Mouse (Mus musculus): ENCODE data around the gene Dgkg. TPM values are rescaled to one million over a fixed set of nuclear protein-coding genes. Genes with fewer than 3 reads are reported as not detected.
A peak's percentile ranks its signal among the peaks of the same experiment; 100 is the strongest.

The Dgkg gene
- polyA plus RNA-seq, 1 experiment, result 44.3 TPM

- no peak for DNase-seq
- TF ChIP-seq POLR2A (IDR thresholded peaks at IDR 0.05; ENCODE audit: borderline replicate concordance, insufficient read depth, low read length) (no peak), CTCF (IDR thresholded peaks at IDR 0.05; ENCODE audit: borderline replicate concordance, insufficient read depth, low read depth, low read length) (no peak)
- WGBS, result 66% methylated on average over 9 of the region's 9 CpGs
- H3K27ac ChIP-seq (ENCODE audit: insufficient read depth, low read length), result no peak overlapping the region
- H3K4me3 ChIP-seq (replicated peaks; ENCODE audit: insufficient read depth, low read depth, low read length), result no peak overlapping the region
- H3K27me3 ChIP-seq (ENCODE audit: control insufficient read depth, insufficient read depth, low read length), result no peaks in the 10 kb centered on the region
- H3K4me1 ChIP-seq (ENCODE audit: control insufficient read depth, insufficient read depth, low read length), result no peaks in the 10 kb centered on the region; the same call in 1 of the 2 replicates
Measured at GRCm38 (mm10) chr16:22613186-22614073, 43.6 kb downstream of the Dgkg start.

DNA sequence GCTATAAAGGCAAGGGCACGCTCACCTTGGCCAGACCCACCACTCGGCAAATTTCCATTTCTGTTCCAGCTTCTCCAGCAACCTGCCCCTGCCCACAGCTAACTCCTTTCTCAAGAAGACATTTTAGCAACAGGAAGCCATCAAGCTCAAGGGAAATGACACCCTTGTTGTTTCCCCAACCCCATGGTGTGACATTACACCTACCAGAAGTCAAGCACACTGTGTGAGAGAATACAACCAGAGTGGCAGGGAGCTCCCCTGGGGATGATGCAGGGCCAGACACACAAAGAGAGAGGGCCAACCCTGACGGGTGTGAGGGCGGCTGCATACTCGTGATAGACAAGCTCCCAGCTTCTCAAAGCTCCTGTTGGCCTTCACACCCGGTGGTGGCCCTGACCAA is 49.0 kb downstream of the Dgkg start:
- no peaks in the 10 kb centered on the region for H3K27me3 ChIP-seq (ENCODE audit: control insufficient read depth, insufficient read depth, low read length)
- DNase-seq, result peak in 1 of 2 experiments; percentile 7
- H3K27ac ChIP-seq (ENCODE audit: insufficient read depth, low read length), result no peak overlapping the region
- H3K4me1 ChIP-seq (ENCODE audit: control insufficient read depth, insufficient read depth, low read length), result no peaks in the 10 kb centered on the region; the same call in 1 of the 2 replicates
- H3K4me3 ChIP-seq (replicated peaks; ENCODE audit: insufficient read depth, low read depth, low read length), result no peak overlapping the region
- no peak for TF ChIP-seq POLR2A (IDR thresholded peaks at IDR 0.05; ENCODE audit: borderline replicate concordance, insufficient read depth, low read length)
- no peak for TF ChIP-seq CTCF (IDR thresholded peaks at IDR 0.05; ENCODE audit: borderline replicate concordance, insufficient read depth, low read depth, low read length)
- 43% methylated on average over 6 of the region's 6 CpGs for WGBS

DNA sequence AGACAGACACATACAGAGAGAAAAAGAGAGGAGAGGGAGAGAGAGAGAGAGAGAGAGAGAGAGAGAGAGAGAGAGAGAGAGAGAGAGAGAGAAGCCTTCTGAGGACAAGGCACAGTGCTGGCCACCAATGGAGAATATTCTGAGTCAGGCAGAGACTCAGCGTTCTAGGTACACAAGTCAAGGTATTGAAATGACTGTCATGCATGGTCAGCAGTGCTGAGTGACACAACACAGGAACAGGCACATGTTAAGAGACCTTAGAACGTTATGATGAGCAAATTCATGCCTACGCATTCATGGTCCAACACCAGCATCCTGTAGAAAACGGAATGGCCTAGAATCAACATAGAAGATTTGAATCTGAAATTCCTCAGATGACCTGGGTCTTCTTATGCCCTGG is 50.0 kb downstream of the Dgkg start:
- no peak overlapping the region for H3K4me3 ChIP-seq (replicated peaks; ENCODE audit: insufficient read depth, low read depth, low read length)
- 86% methylated on average over 4 of the region's 4 CpGs for WGBS
- H3K4me1 ChIP-seq (ENCODE audit: control insufficient read depth, insufficient read depth, low read length), result no peaks in the 10 kb centered on the region; the same call in 1 of the 2 replicates
- no peak overlapping the region for H3K27ac ChIP-seq (ENCODE audit: insufficient read depth, low read length)
- no peak for TF ChIP-seq CTCF (IDR thresholded peaks at IDR 0.05; ENCODE audit: borderline replicate concordance, insufficient read depth, low read depth, low read length)
- no peak for TF ChIP-seq POLR2A (IDR thresholded peaks at IDR 0.05; ENCODE audit: borderline replicate concordance, insufficient read depth, low read length)
- no peaks in the 10 kb centered on the region for H3K27me3 ChIP-seq (ENCODE audit: control insufficient read depth, insufficient read depth, low read length)
- DNase-seq, result no peak

DNA sequence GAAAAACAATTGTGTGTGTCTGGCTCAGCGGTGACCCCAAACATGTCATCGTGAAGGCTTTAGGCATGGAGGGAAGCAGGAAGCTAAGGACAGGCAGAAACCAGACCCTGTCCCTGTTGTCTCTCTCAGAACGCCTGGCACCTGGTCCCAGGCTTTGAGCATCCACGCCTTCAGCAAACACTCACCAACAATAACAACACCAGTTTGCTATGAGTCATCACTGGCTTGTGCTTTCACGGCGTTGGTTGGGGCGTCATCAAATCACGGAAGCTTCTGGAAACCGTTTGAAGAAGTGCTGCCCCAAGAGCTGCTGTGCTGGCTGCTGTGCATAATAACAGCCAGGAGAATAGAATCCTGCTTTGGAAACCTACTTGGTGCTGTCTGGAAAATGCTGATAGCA is 54.6 kb downstream of the Dgkg start:
- Histone ChIP-seq H3K27me3 (ENCODE audit: control insufficient read depth, insufficient read depth, low read length) (no peaks in the 10 kb centered on the region), H3K4me3 (replicated peaks; ENCODE audit: insufficient read depth, low read depth, low read length) (no peak overlapping the region), H3K27ac (ENCODE audit: insufficient read depth, low read length) (no peak overlapping the region), H3K4me1 (ENCODE audit: control insufficient read depth, insufficient read depth, low read length) (peaks cover 15% of the 10 kb centered on the region)
- 85% methylated on average over 9 of the region's 9 CpGs for WGBS
- no peak for DNase-seq
- TF ChIP-seq POLR2A (IDR thresholded peaks at IDR 0.05; ENCODE audit: borderline replicate concordance, insufficient read depth, low read length), result no peak
- TF ChIP-seq CTCF (IDR thresholded peaks at IDR 0.05; ENCODE audit: borderline replicate concordance, insufficient read depth, low read depth, low read length), result no peak

- H3K27me3 ChIP-seq (ENCODE audit: control insufficient read depth, insufficient read depth, low read length), result no peaks in the 10 kb centered on the region
- TF ChIP-seq POLR2A (IDR thresholded peaks at IDR 0.05; ENCODE audit: borderline replicate concordance, insufficient read depth, low read length), result no peak
- TF ChIP-seq CTCF (IDR thresholded peaks at IDR 0.05; ENCODE audit: borderline replicate concordance, insufficient read depth, low read depth, low read length), result no peak
- DNase-seq, result no peak
- H3K27ac ChIP-seq (ENCODE audit: insufficient read depth, low read length), result no peak overlapping the region
- H3K4me1 ChIP-seq (ENCODE audit: control insufficient read depth, insufficient read depth, low read length), result peaks cover 15% of the 10 kb centered on the region
- 92% methylated on average over 3 of the region's 3 CpGs for WGBS
- no peak overlapping the region for H3K4me3 ChIP-seq (replicated peaks; ENCODE audit: insufficient read depth, low read depth, low read length)
Measured at GRCm38 (mm10) chr16:22601756-22602155, 55.3 kb downstream of the Dgkg start.

DNA sequence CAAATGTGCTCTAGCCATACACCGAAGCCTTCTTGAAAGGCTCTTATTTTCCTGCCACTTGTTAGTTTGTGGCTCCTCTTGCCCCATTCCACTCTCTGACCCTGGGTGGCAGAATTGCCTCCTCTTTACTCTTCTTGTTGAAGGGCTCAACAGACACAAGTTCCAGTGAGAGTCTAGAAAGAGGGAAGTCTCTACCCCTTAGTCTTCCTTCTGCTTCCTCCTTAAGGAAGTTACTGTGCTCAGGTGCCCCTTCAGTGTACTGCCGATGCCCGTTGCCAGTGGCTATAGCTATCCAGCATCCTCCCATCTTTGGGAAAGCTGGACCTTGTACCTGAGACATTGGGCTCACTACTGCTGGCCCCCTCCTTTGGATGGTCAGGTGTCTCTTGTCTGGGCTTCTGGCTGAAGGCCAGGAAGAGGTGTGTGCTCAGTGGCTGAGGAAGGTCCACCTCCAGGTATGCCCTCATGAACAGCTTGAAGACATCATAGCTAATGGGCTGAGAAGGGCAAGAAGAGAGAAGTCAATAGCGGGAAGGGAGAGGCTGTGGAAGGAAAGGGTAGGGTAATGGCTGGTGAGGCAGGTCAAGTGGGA is 56.8 kb downstream of the Dgkg start:
- WGBS, result 76% methylated on average over 4 of the region's 4 CpGs
- DNase-seq, result no peak
- no peak overlapping the region for H3K4me3 ChIP-seq (replicated peaks; ENCODE audit: insufficient read depth, low read depth, low read length)
- H3K27ac ChIP-seq (ENCODE audit: insufficient read depth, low read length), result no peak overlapping the region
- TF ChIP-seq CTCF (IDR thresholded peaks at IDR 0.05; ENCODE audit: borderline replicate concordance, insufficient read depth, low read depth, low read length) (no peak), POLR2A (IDR thresholded peaks at IDR 0.05; ENCODE audit: borderline replicate concordance, insufficient read depth, low read length) (no peak)
- H3K4me1 ChIP-seq (ENCODE audit: control insufficient read depth, insufficient read depth, low read length), result peaks cover 21% of the 10 kb centered on the region
- no peaks in the 10 kb centered on the region for H3K27me3 ChIP-seq (ENCODE audit: control insufficient read depth, insufficient read depth, low read length)

- WGBS, result 35% methylated on average over 6 of the region's 6 CpGs
- H3K4me1 ChIP-seq (ENCODE audit: control insufficient read depth, insufficient read depth, low read length), result peaks cover 25% of the 10 kb centered on the region
- TF ChIP-seq POLR2A (IDR thresholded peaks at IDR 0.05; ENCODE audit: borderline replicate concordance, insufficient read depth, low read length) (no peak), CTCF (IDR thresholded peaks at IDR 0.05; ENCODE audit: borderline replicate concordance, insufficient read depth, low read depth, low read length) (no peak)
- no peak overlapping the region for H3K4me3 ChIP-seq (replicated peaks; ENCODE audit: insufficient read depth, low read depth, low read length)
- H3K27me3 ChIP-seq (ENCODE audit: control insufficient read depth, insufficient read depth, low read length), result no peaks in the 10 kb centered on the region
- H3K27ac ChIP-seq (ENCODE audit: insufficient read depth, low read length), result no peak overlapping the region
- peak in 1 of 2 experiments; percentile 29 for DNase-seq
Measured at GRCm38 (mm10) chr16:22598741-22599140, 58.3 kb downstream of the Dgkg start.

All from cerebellum, adult 2 months (tissue).